Mouse (Mus musculus) ES-Bruce4 (cell line): Measurements from ENCODE around the gene Erich6.

Experiments used
- CTCF ChIP-seq: IDR thresholded peaks from one replicate; pipeline ENCODE4 v1.8.1; 2011; ENCODE audit warnings: low read depth, low read length
- POLR2A ChIP-seq: IDR thresholded peaks from one replicate; pipeline ENCODE4 v1.8.1; 2011; ENCODE audit warnings: low read length; ENCODE audit not compliant: insufficient read depth

DNA sequence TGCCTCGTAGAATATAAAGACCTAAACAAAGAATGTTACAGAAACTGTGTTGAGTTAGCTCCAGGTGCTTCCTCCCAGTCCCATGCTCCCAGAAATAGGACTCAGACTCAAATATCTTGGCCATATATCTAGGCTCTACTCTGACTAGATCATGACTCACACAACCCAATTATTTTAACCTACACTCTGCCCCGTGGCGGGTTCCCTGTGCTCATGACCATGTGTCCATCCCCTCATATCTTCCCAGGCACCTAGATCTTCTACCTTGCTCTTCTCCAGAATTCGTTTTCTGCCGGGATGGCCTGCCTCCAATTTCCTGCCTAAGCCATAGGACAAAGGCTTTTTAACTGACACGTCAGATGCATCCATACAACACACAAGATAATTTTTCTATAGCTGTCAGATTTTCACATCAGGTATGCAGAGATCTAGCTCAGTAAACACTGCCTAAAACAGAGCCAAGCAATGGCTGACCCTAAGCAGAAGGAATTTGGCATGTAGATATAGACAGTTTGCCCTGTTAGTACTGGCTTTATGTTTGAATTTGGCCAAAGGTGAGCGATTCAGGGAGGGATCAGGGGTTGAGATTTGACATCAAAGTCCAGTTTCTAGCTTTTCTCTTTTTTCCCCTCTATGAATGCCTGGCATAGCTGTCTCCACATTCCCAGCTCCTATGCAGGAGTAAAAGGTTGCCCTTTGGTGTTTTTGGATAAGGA is 49.4 kb upstream of the Erich6 start:
- TF ChIP-seq CTCF (no peak), POLR2A (no peak)
